Mouse (Mus musculus): ENCODE results near the gene Olfr435. TPM values are rescaled to one million over a fixed set of nuclear protein-coding genes. Genes with fewer than 3 reads are reported as not detected.
"Not testable (repeated sequence)": the region's sequence is repeated elsewhere in the genome, so short reads cannot be mapped to it uniquely, and the experiment has no call there.

Olfr435 gene
- polyA plus RNA-seq, 1 experiment, result not detected

- Histone ChIP-seq H3K27me3 (ENCODE audit: control insufficient read depth) (no peaks in the 10 kb centered on the region), H3K36me3 (ENCODE audit: control insufficient read depth) (no peaks in the 10 kb centered on the region), H3K9me3 (ENCODE audit: control insufficient read depth, low read length) (no peaks in the 10 kb centered on the region), H3K4me1 (ENCODE audit: control insufficient read depth) (no peaks in the 10 kb centered on the region), H3K4me3 (replicated peaks) (no peak overlapping the region)
- TF ChIP-seq GATA1 (IDR thresholded peaks at IDR 0.05; ENCODE audit: low read length) (no peak), TAL1 (IDR thresholded peaks at IDR 0.05; ENCODE audit: low read length) (no peak)
These were observed 5.8 kb downstream of the Olfr435 start for GRCm38 (mm10) chr6:43202786-43203185.

GRCm38 (mm10) chr6:43205355-43205754, 8.4 kb downstream of the Olfr435 start:
- H3K9me3 ChIP-seq (ENCODE audit: control insufficient read depth, low read length), result no peaks in the 10 kb centered on the region
- H3K4me3 ChIP-seq (replicated peaks), result no peak overlapping the region
- no peaks in the 10 kb centered on the region for H3K27me3 ChIP-seq (ENCODE audit: control insufficient read depth)
- H3K4me1 ChIP-seq (ENCODE audit: control insufficient read depth), result no peaks in the 10 kb centered on the region
- no peaks in the 10 kb centered on the region for H3K36me3 ChIP-seq (ENCODE audit: control insufficient read depth)
- TF ChIP-seq TAL1 (IDR thresholded peaks at IDR 0.05; ENCODE audit: low read length), result no peak
- TF ChIP-seq GATA1 (IDR thresholded peaks at IDR 0.05; ENCODE audit: low read length), result no peak

- not testable (repeated sequence) for H3K36me3 ChIP-seq (ENCODE audit: control insufficient read depth); H3K4me1 ChIP-seq (ENCODE audit: control insufficient read depth); H3K9me3 ChIP-seq (ENCODE audit: control insufficient read depth, low read length); H3K27me3 ChIP-seq (ENCODE audit: control insufficient read depth); H3K4me3 ChIP-seq (replicated peaks)
These were observed 15.9 kb downstream of the Olfr435 start, which contains the start of gene Olfr434 for GRCm38 (mm10) chr6:43212873-43213272. Gene Olfr434 (plus strand): TSS chr6:43213021.

GRCm38 (mm10) chr6:43231255-43231654, 34.3 kb downstream of the Olfr435 start, which contains the start of gene Olfr47:
Gene Olfr47 (plus strand): TSS chr6:43231529.
- H3K4me3 ChIP-seq (replicated peaks); H3K4me1 ChIP-seq (ENCODE audit: control insufficient read depth); H3K27me3 ChIP-seq (ENCODE audit: control insufficient read depth); H3K36me3 ChIP-seq (ENCODE audit: control insufficient read depth); H3K9me3 ChIP-seq (ENCODE audit: control insufficient read depth, low read length): not testable (repeated sequence)

- H3K36me3 ChIP-seq (ENCODE audit: control insufficient read depth), result no peaks in the 10 kb centered on the region
- H3K27me3 ChIP-seq (ENCODE audit: control insufficient read depth), result no peaks in the 10 kb centered on the region
- no peak for TF ChIP-seq GATA1 (IDR thresholded peaks at IDR 0.05; ENCODE audit: low read length)
- TF ChIP-seq TAL1 (IDR thresholded peaks at IDR 0.05; ENCODE audit: low read length), result no peak
- H3K4me3 ChIP-seq (replicated peaks), result no peak overlapping the region
- H3K4me1 ChIP-seq (ENCODE audit: control insufficient read depth), result no peaks in the 10 kb centered on the region
- H3K9me3 ChIP-seq (ENCODE audit: control insufficient read depth, low read length), result no peaks in the 10 kb centered on the region
These were observed 45.1 kb downstream of the Olfr435 start for GRCm38 (mm10) chr6:43242061-43242460.

GRCm38 (mm10) chr6:43247396-43247795, 50.5 kb downstream of the Olfr435 start:
- TF ChIP-seq GATA1 (IDR thresholded peaks at IDR 0.05; ENCODE audit: low read length) (no peak), TAL1 (IDR thresholded peaks at IDR 0.05; ENCODE audit: low read length) (no peak)
- Histone ChIP-seq H3K27me3 (ENCODE audit: control insufficient read depth) (no peaks in the 10 kb centered on the region), H3K4me3 (replicated peaks) (no peak overlapping the region), H3K4me1 (ENCODE audit: control insufficient read depth) (no peaks in the 10 kb centered on the region), H3K36me3 (ENCODE audit: control insufficient read depth) (no peaks in the 10 kb centered on the region), H3K9me3 (ENCODE audit: control insufficient read depth, low read length) (no peaks in the 10 kb centered on the region)

- no peak for TF ChIP-seq GATA1 (IDR thresholded peaks at IDR 0.05; ENCODE audit: low read length)
- TF ChIP-seq TAL1 (IDR thresholded peaks at IDR 0.05; ENCODE audit: low read length), result no peak
- no peaks in the 10 kb centered on the region for H3K27me3 ChIP-seq (ENCODE audit: control insufficient read depth)
- no peaks in the 10 kb centered on the region for H3K36me3 ChIP-seq (ENCODE audit: control insufficient read depth)
- H3K4me3 ChIP-seq (replicated peaks), result no peak overlapping the region
- H3K9me3 ChIP-seq (ENCODE audit: control insufficient read depth, low read length), result no peaks in the 10 kb centered on the region
- no peaks in the 10 kb centered on the region for H3K4me1 ChIP-seq (ENCODE audit: control insufficient read depth)
These were observed 56.0 kb downstream of the Olfr435 start for GRCm38 (mm10) chr6:43252994-43253393.

Other genes with a start within 250 kb of the Olfr435 start
- not detected in 2 replicates for gene Olfr444, start 248.1 kb upstream of the Olfr435 start, polyA plus RNA-seq (2012)
- 0.03 TPM in 1 of 2 replicates, not detected in the other for gene Olfr441, start 90.8 kb upstream of the Olfr435 start, polyA plus RNA-seq (2012)
- gene Olfr237-ps1, start 50.6 kb upstream of the Olfr435 start, polyA plus RNA-seq (2012), result not detected in 2 replicates
- not detected in 2 replicates for gene Olfr437, start 33.9 kb upstream of the Olfr435 start, polyA plus RNA-seq (2012)
- gene Olfr13, start 25.0 kb upstream of the Olfr435 start, polyA plus RNA-seq (2012), result not detected in 2 replicates
- not detected in 2 replicates for gene Olfr434, start 15.9 kb downstream of the Olfr435 start, polyA plus RNA-seq (2012)
- gene Olfr47, start 34.4 kb downstream of the Olfr435 start, polyA plus RNA-seq (2012), result not detected in 2 replicates
- 0.01 TPM in 1 of 2 replicates, not detected in the other for gene Arhgef5, start 68.4 kb downstream of the Olfr435 start, polyA plus RNA-seq (2012)
- gene Nobox, start 112.4 kb downstream of the Olfr435 start, polyA plus RNA-seq (2012), result not detected in 2 replicates